Mouse (Mus musculus) CH12.LX (cell line): ENCODE measurements at regions not wholly inside any gene's neighbourhood (a gene's known extent, or its start where the extent isn't known, plus 50 kb on each side); places are given as distances from the start of the nearest gene placed in this dataset.

Experiments used
- DNase-seq: peaks from one replicate; pipeline ENCODE4 v3.0.0-alpha.2; 2013; ENCODE audit errors: extremely low read depth
- H3K27ac ChIP-seq: 2 replicates; pipeline ENCODE4 v1.5.1; 2012; ENCODE audit warnings: low read depth, mild to moderate bottlenecking, control low read depth, moderate library complexity; ENCODE audit not compliant: insufficient read depth
- H3K27me3 ChIP-seq: replicated peaks from 2 replicates; pipeline ENCODE3; 2012; ENCODE audit warnings: inconsistent platforms
- H3K36me3 ChIP-seq, 2 experiments: replicated peaks in 1 of 2; 2 replicates each; pipeline versions ENCODE3 to v1.6.1; 2012; ENCODE audit warnings: inconsistent platforms in 1 of 2, low read length in 1 of 2, mild to moderate bottlenecking in 1 of 2, mixed read lengths in 1 of 2, moderate library complexity in 1 of 2; ENCODE audit not compliant: control insufficient read depth in 1 of 2, insufficient read depth in 1 of 2
- H3K4me1 ChIP-seq, 2 experiments: 2 replicates each; pipeline ENCODE4 v1.6.1; 2012; ENCODE audit warnings: inconsistent platforms in 1 of 2, moderate library complexity in 1 of 2; ENCODE audit not compliant: insufficient read depth in 2 of 2, control insufficient read depth in 1 of 2
- H3K4me2 ChIP-seq: 2 replicates; pipeline ENCODE4 v1.6.1; 2012; ENCODE audit warnings: low read depth, mild to moderate bottlenecking, control low read depth; ENCODE audit not compliant: poor library complexity, insufficient read depth, severe bottlenecking
- H3K4me3 ChIP-seq, 3 experiments: fragments of 150-350 bp in 1 of 3; sonication (generic) in 1 of 3; replicated peaks in 1 of 3; 2 replicates each; pipeline versions ENCODE3 to v1.5.1; 2011 to 2012; ENCODE audit warnings: low read depth in 2 of 3, low read length in 2 of 3, mild to moderate bottlenecking in 2 of 3, moderate library complexity in 2 of 3, control low read depth in 1 of 3, improper control_type of control experiment in 1 of 3, inconsistent platforms in 1 of 3, mixed read lengths in 1 of 3; ENCODE audit not compliant: poor library complexity in 1 of 3
- H3K79me2 ChIP-seq: replicated peaks from 2 replicates; pipeline ENCODE4 v1.6.1; 2012; ENCODE audit warnings: mild to moderate bottlenecking, moderate library complexity; ENCODE audit not compliant: control insufficient read depth, poor library complexity, insufficient read depth, severe bottlenecking; ENCODE audit errors: extremely low read depth
- H3K9ac ChIP-seq: 2 replicates; pipeline ENCODE4 v1.6.1; 2012; ENCODE audit warnings: low read depth, mild to moderate bottlenecking, control low read depth, moderate library complexity; ENCODE audit not compliant: insufficient read depth
- H3K9me3 ChIP-seq: replicated peaks from 2 replicates; pipeline ENCODE3; 2012; ENCODE audit warnings: low read length, inconsistent platforms, mixed read lengths
- CHD1 ChIP-seq: IDR thresholded peaks from 2 replicates; pipeline ENCODE4 v1.6.1; 2012; ENCODE audit warnings: low read depth, low read length, improper control_type of control experiment, inconsistent platforms
- CHD2 ChIP-seq: IDR thresholded peaks from 2 replicates; pipeline ENCODE4 v1.6.1; 2011; ENCODE audit warnings: low read length, improper control_type of control experiment
- CTCF ChIP-seq, 2 experiments: IDR thresholded peaks in 1 of 2; conservative IDR thresholded peaks in 1 of 2; 2 replicates each; pipeline ENCODE4 v1.5.1; 2011 to 2012; ENCODE audit warnings: low read depth in 2 of 2, low read length in 2 of 2, improper control_type of control experiment in 1 of 2, inconsistent platforms in 1 of 2, mild to moderate bottlenecking in 1 of 2, moderate library complexity in 1 of 2
- E2F4 ChIP-seq: IDR thresholded peaks from 2 replicates; pipeline ENCODE4 v1.6.1; 2011; ENCODE audit warnings: low read depth, low read length, improper control_type of control experiment; ENCODE audit not compliant: insufficient replicate concordance
- ELF1 ChIP-seq: IDR thresholded peaks from 2 replicates; pipeline ENCODE4 v1.6.1; 2014; ENCODE audit warnings: low read depth, mild to moderate bottlenecking, inconsistent platforms, low read length, improper control_type of control experiment
- EP300 ChIP-seq: IDR thresholded peaks from 2 replicates; pipeline ENCODE4 v1.6.1; 2011; ENCODE audit warnings: low read length, improper control_type of control experiment
- ETS1 ChIP-seq: conservative IDR thresholded peaks from 2 replicates; pipeline ENCODE4 v1.6.1; 2012; ENCODE audit warnings: low read depth, mild to moderate bottlenecking, inconsistent platforms, low read length, improper control_type of control experiment, moderate library complexity
- GABPA ChIP-seq: IDR thresholded peaks from 2 replicates; pipeline ENCODE4 v1.6.1; 2012; ENCODE audit warnings: low read depth, low read length, improper control_type of control experiment, inconsistent platforms; ENCODE audit not compliant: insufficient replicate concordance
- IRF4 ChIP-seq: IDR thresholded peaks from 2 replicates; pipeline ENCODE4 v1.6.1; 2014; ENCODE audit warnings: low read depth, mild to moderate bottlenecking, inconsistent platforms, low read length, improper control_type of control experiment
- JUN ChIP-seq: IDR thresholded peaks from 2 replicates; pipeline ENCODE4 v1.6.1; 2011; ENCODE audit warnings: low read depth, mild to moderate bottlenecking, low read length, improper control_type of control experiment, moderate library complexity; ENCODE audit not compliant: insufficient read depth
- KAT2A ChIP-seq: IDR thresholded peaks from 2 replicates; pipeline ENCODE4 v1.6.1; 2012; ENCODE audit warnings: low read length, improper control_type of control experiment, inconsistent platforms; ENCODE audit not compliant: insufficient replicate concordance
- MAX ChIP-seq: IDR thresholded peaks from 2 replicates; pipeline ENCODE4 v1.6.1; 2011; ENCODE audit warnings: low read length, improper control_type of control experiment
- MAZ ChIP-seq: IDR thresholded peaks from 2 replicates; pipeline ENCODE4 v1.6.1; 2012; ENCODE audit warnings: low read depth, mild to moderate bottlenecking, inconsistent platforms, low read length, improper control_type of control experiment, moderate library complexity
- MEF2A ChIP-seq: IDR thresholded peaks from 2 replicates; pipeline ENCODE4 v1.6.1; 2014; ENCODE audit warnings: low read depth, mild to moderate bottlenecking, inconsistent platforms, low read length, improper control_type of control experiment, borderline replicate concordance
- MXI1 ChIP-seq: IDR thresholded peaks from 2 replicates; pipeline ENCODE4 v1.6.1; 2011; ENCODE audit warnings: mild to moderate bottlenecking, low read depth, low read length, improper control_type of control experiment
- MYC ChIP-seq: IDR thresholded peaks from 2 replicates; pipeline ENCODE4 v1.6.1; 2011; ENCODE audit warnings: low read depth, mild to moderate bottlenecking, improper control_type of control experiment, low read length
- NELFE ChIP-seq: IDR thresholded peaks from 2 replicates; pipeline ENCODE4 v1.6.1; 2011; ENCODE audit warnings: low read depth, low read length, improper control_type of control experiment
- NRF1 ChIP-seq: IDR thresholded peaks from 2 replicates; pipeline ENCODE4 v1.6.1; 2014; ENCODE audit warnings: low read depth, mild to moderate bottlenecking, inconsistent platforms, low read length, improper control_type of control experiment, moderate library complexity
- PAX5 ChIP-seq: IDR thresholded peaks from 2 replicates; pipeline ENCODE4 v1.6.1; 2012; ENCODE audit warnings: low read length, inconsistent platforms, mixed read lengths
- POLR2AphosphoS2 ChIP-seq: IDR thresholded peaks from 2 replicates; pipeline ENCODE4 v1.6.1; 2011; ENCODE audit warnings: low read depth, low read length, improper control_type of control experiment
- RAD21 ChIP-seq: IDR thresholded peaks from 2 replicates; pipeline ENCODE4 v1.6.1; 2011; ENCODE audit warnings: low read depth, mild to moderate bottlenecking, low read length, improper control_type of control experiment, moderate library complexity
- SIN3A ChIP-seq: IDR thresholded peaks from 2 replicates; pipeline ENCODE4 v1.6.1; 2012; ENCODE audit warnings: low read length, improper control_type of control experiment, inconsistent platforms
- SMC3 ChIP-seq: IDR thresholded peaks from 2 replicates; pipeline ENCODE4 v1.6.1; 2011; ENCODE audit warnings: low read depth, low read length, improper control_type of control experiment
- TBP ChIP-seq: conservative IDR thresholded peaks from 2 replicates; pipeline ENCODE4 v1.6.1; 2011; ENCODE audit warnings: low read depth, low read length, improper control_type of control experiment
- TCF12 ChIP-seq: IDR thresholded peaks from 2 replicates; pipeline ENCODE4 v1.6.1; 2014; ENCODE audit warnings: low read depth, mild to moderate bottlenecking, inconsistent platforms, low read length, improper control_type of control experiment
- USF1 ChIP-seq: IDR thresholded peaks from 2 replicates; pipeline ENCODE4 v1.6.1; 2014; ENCODE audit warnings: low read depth, mild to moderate bottlenecking, inconsistent platforms, low read length, improper control_type of control experiment
- USF2 ChIP-seq: conservative IDR thresholded peaks from 2 replicates; pipeline ENCODE4 v1.6.1; 2011; ENCODE audit warnings: low read depth, low read length, improper control_type of control experiment
- ZKSCAN1 ChIP-seq: IDR thresholded peaks from 2 replicates; pipeline ENCODE4 v1.6.1; 2012; ENCODE audit warnings: low read depth, inconsistent platforms, low read length, improper control_type of control experiment, borderline replicate concordance
- ZMIZ1 ChIP-seq: IDR thresholded peaks from 2 replicates; pipeline ENCODE4 v1.6.1; 2012; ENCODE audit warnings: low read depth, mild to moderate bottlenecking, inconsistent platforms, low read length, improper control_type of control experiment
- ZNF384 ChIP-seq: IDR thresholded peaks from 2 replicates; pipeline ENCODE4 v1.6.1; 2012; ENCODE audit warnings: low read depth, low read length, improper control_type of control experiment, inconsistent platforms
- dilution Hi-C: fragments of 300-500 bp; cut with MboI; formaldehyde crosslinking; loops from 2 replicates; pipeline ENCODE4 v1.14.3; 2020; ENCODE audit warnings: low sequenced_read_pairs; ENCODE audit not compliant: extremely low pct_unique_long_range_greater_than_20kb, extremely low pct_ligation_motif_present
- in situ Hi-C: fragments of 300-500 bp; cut with MboI; formaldehyde crosslinking; loops from 3 replicates; pipeline ENCODE4 v1.14.3; 2019; ENCODE audit warnings: low sequenced_read_pairs, low pct_ligation_motif_present, low pct_unique_long_range_greater_than_20kb, mixed read lengths

- no peaks in the 10 kb centered on the region for H3K9me3 ChIP-seq
- no peaks in the 10 kb centered on the region for H3K27me3 ChIP-seq
- no peak overlapping the region for H3K9ac ChIP-seq
- H3K4me1 ChIP-seq: no peaks in the 10 kb centered on the region
- no peak overlapping the region for H3K4me2 ChIP-seq
- DNase-seq: no peak
- H3K4me3 ChIP-seq: no peak overlapping the region
- no peaks in the 10 kb centered on the region for H3K79me2 ChIP-seq
- no peak overlapping the region for H3K27ac ChIP-seq
- TF ChIP-seq SMC3 (no peak), ELF1 (no peak), CHD1 (no peak), RAD21 (no peak), ZNF384 (no peak), TCF12 (no peak), GABPA (no peak), ZKSCAN1 (no peak), ZMIZ1 (no peak), CHD2 (no peak), MEF2A (no peak), NELFE (no peak), SIN3A (no peak), TBP (no peak), E2F4 (no peak), CTCF (conservative IDR thresholded peaks at IDR 0.05 in 1 of 2, IDR thresholded peaks at IDR 0.05 in 1 of 2; ENCODE audit: low read depth in 2 of 2, low read length in 2 of 2) (no peak)
- no peaks in the 10 kb centered on the region for H3K36me3 ChIP-seq
- in situ Hi-C loops (no loop called here), dilution Hi-C loops (no loop called here)
Observed at GRCm38 (mm10) chr5:73833721-73834120, 182.5 kb downstream of the Spata18 start.

- H3K36me3 ChIP-seq: no peaks in the 10 kb centered on the region
- no peak overlapping the region for H3K4me2 ChIP-seq
- no peak overlapping the region for H3K4me3 ChIP-seq
- no peaks in the 10 kb centered on the region for H3K79me2 ChIP-seq
- in situ Hi-C loops: no loop called here
- H3K27me3 ChIP-seq: peaks cover 4% of the 10 kb centered on the region
- no peaks in the 10 kb centered on the region for H3K9me3 ChIP-seq
- H3K27ac ChIP-seq: no peak overlapping the region
- dilution Hi-C loops: no loop called here
- no peak overlapping the region for H3K9ac ChIP-seq
- no peak for TF ChIP-seq CHD1
- TF ChIP-seq NRF1: no peak
- TF ChIP-seq PAX5: no peak
- no peak for TF ChIP-seq USF2
- no peak for TF ChIP-seq ETS1
- no peak for TF ChIP-seq POLR2AphosphoS2
- no peak for TF ChIP-seq EP300
- no peak for TF ChIP-seq MYC
- no peak for TF ChIP-seq MXI1
- TF ChIP-seq MAZ: no peak
- no peak for TF ChIP-seq USF1
- TF ChIP-seq MAX: no peak
- no peak for TF ChIP-seq IRF4
- TF ChIP-seq RAD21: no peak
- no peak for TF ChIP-seq KAT2A
- no peak for TF ChIP-seq JUN
- TF ChIP-seq, all 38 proteins: peak for 0
- H3K4me1 ChIP-seq: peaks cover 5 to 18% of the 10 kb centered on the region in 2 experiments
- DNase-seq: no peak
Observed at GRCm38 (mm10) chr5:73843776-73844175, 192.6 kb downstream of the Spata18 start.
